Mouse (Mus musculus) CH12.LX (cell line): ENCODE data around the gene Rarg.

Experiments
- CTCF ChIP-seq, 2 experiments: IDR thresholded peaks in 1 of 2; conservative IDR thresholded peaks in 1 of 2; 2 replicates each; pipeline ENCODE4 v1.5.1; 2011 to 2012; ENCODE audit warnings: low read depth in 2 of 2, low read length in 2 of 2, improper control_type of control experiment in 1 of 2, inconsistent platforms in 1 of 2, mild to moderate bottlenecking in 1 of 2, moderate library complexity in 1 of 2
- EP300 ChIP-seq: IDR thresholded peaks from 2 replicates; pipeline ENCODE4 v1.6.1; 2011; ENCODE audit warnings: low read length, improper control_type of control experiment
- MAZ ChIP-seq: IDR thresholded peaks from 2 replicates; pipeline ENCODE4 v1.6.1; 2012; ENCODE audit warnings: low read depth, mild to moderate bottlenecking, inconsistent platforms, low read length, improper control_type of control experiment, moderate library complexity

GRCm38 (mm10) chr15:102258581-102259253 is 1.4 kb upstream of the Rarg start:
- TF ChIP-seq CTCF (conservative IDR thresholded peaks at IDR 0.05 in 1 of 2, IDR thresholded peaks at IDR 0.05 in 1 of 2; ENCODE audit: low read depth in 2 of 2, low read length in 2 of 2), result no peak
- no peak for TF ChIP-seq EP300
- TF ChIP-seq MAZ, result no peak
